Mouse (Mus musculus) heart, adult 2 months (tissue): Measurements from ENCODE around the gene Zscan10. TPM values are rescaled to one million over a fixed set of nuclear protein-coding genes. Genes with fewer than 3 reads are reported as not detected.
A peak's percentile ranks its signal among the peaks of the same experiment; 100 is the strongest.

Experiments used
- DNase-seq, 2 experiments: peaks; one replicate each; pipeline ENCODE4 v3.0.0; 2021
- H3K27ac ChIP-seq: fragments of 200-600 bp; 2 replicates; pipeline ENCODE4 v1.8.1; 2022
- H3K27me3 ChIP-seq: fragments of 200-500 bp; 2 replicates; pipeline ENCODE4 v1.6.1; 2012; ENCODE audit warnings: mild to moderate bottlenecking, low read length, inconsistent platforms, mixed read lengths; ENCODE audit not compliant: control insufficient read depth, insufficient read depth
- H3K36me3 ChIP-seq: fragments of 200-500 bp; 2 replicates; pipeline ENCODE4 v1.6.1; 2012; ENCODE audit warnings: low read length, inconsistent platforms; ENCODE audit not compliant: control insufficient read depth, insufficient read depth
- H3K4me1 ChIP-seq: fragments of 200-500 bp; 2 replicates; pipeline ENCODE4 v1.6.1; 2011; ENCODE audit warnings: low read length; ENCODE audit not compliant: control insufficient read depth, insufficient read depth
- H3K4me3 ChIP-seq: fragments of 200-600 bp; 2 replicates; pipeline ENCODE4 v1.8.1; 2022
- H3K79me2 ChIP-seq: fragments of 200-500 bp; replicated peaks from 2 replicates; pipeline ENCODE4 v1.6.1; 2012; ENCODE audit warnings: mild to moderate bottlenecking, inconsistent platforms, low read length, moderate library complexity, mixed read lengths; ENCODE audit not compliant: control insufficient read depth, insufficient read depth
- H3K9ac ChIP-seq: fragments of 200-500 bp; 2 replicates; pipeline ENCODE4 v1.6.1; 2012; ENCODE audit warnings: low read depth, mild to moderate bottlenecking, control low read depth, inconsistent platforms, low read length, mixed read lengths
- CTCF ChIP-seq: fragments of 200-600 bp; IDR thresholded peaks from 2 replicates; pipeline ENCODE4 v1.8.1; 2022; ENCODE audit warnings: antibody characterized with exemption, mild to moderate bottlenecking, moderate library complexity
- EP300 ChIP-seq: fragments of 200-500 bp; IDR thresholded peaks from 2 replicates; pipeline ENCODE4 v1.6.1; 2011; ENCODE audit warnings: low read depth, low read length, control low read depth; ENCODE audit not compliant: insufficient read depth
- POLR2A ChIP-seq: fragments of 200-500 bp; IDR thresholded peaks from 2 replicates; pipeline ENCODE4 v1.6.1; 2011; ENCODE audit warnings: mild to moderate bottlenecking, low read depth, low read length, control low read depth; ENCODE audit not compliant: insufficient read depth
- WGBS: fragments of 180-500 bp; shearing (Covaris S2); methylation state at CpG from one replicate; pipeline ENCODE4 v1.1.7; 2018; 5-methylcytosine and 5-hydroxymethylcytosine counted together
- intact Hi-C: fragments of 180-260 bp; cut with DNase I; formaldehyde crosslinking; loops from one replicate; pipeline ENCODE4 v1.15.1; 2025
- polyA plus RNA-seq: library from polyadenylated mRNA; depleted of rRNA; stranded (reverse); fragments of >200 nt; gene quantifications from 2 replicates; pipeline ENCODE4 v1.2.3, GENCODE M21; 2012
- total RNA-seq, 2 experiments: library from RNA; stranded (reverse); gene quantifications; 2 replicates each; pipeline ENCODE4 v1.2.3; 2021

Zscan10 gene
- total and polyA plus RNA-seq, 3 experiments = not detected

- no peaks in the 10 kb centered on the region for H3K27me3 ChIP-seq
- no peaks in the 10 kb centered on the region for H3K79me2 ChIP-seq
- no peak overlapping the region for H3K27ac ChIP-seq
- H3K4me3 ChIP-seq = no peak overlapping the region
- 62% methylated on average over 10 of the region's 10 CpGs for WGBS
- intact Hi-C loops = loop anchor here (2.0 kb wide), 1 partner anchor 31 kb away; no protein-coding TSS in a partner anchor
- DNase-seq = no peak
- TF ChIP-seq EP300 (no peak), POLR2A (no peak), CTCF (no peak)
- H3K4me1 ChIP-seq = no peaks in the 10 kb centered on the region; the same call in 1 of the 2 replicates
- no peak overlapping the region for H3K9ac ChIP-seq
- no peaks in the 10 kb centered on the region; the same call in 1 of the 2 replicates for H3K36me3 ChIP-seq
Observed at GRCm38 (mm10) chr17:23601836-23602585, 1.4 kb downstream of the Zscan10 start.

DNA sequence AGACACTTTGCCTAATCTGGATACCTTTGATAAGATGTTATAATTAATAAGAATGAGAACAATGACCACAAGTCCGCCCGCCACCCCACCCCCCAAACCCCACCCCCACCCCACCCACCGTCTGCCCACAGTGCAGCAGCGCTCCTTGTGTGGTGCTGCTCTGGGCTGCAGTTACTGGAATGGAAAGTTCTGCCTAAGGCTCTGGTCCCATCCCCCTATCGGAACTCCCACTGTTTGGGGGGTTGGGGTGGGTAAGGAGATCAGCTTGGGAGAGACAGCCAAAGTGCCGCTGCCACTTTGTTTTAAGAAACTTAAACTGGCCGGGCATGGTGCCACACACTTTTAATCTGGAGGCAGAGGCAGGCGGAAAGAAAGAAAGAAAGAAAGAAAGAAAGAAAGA lies 2.4 kb downstream of the Zscan10 start:
- TF ChIP-seq CTCF = no peak
- TF ChIP-seq POLR2A = no peak
- no peak for TF ChIP-seq EP300
- Histone ChIP-seq H3K4me3 (no peak overlapping the region), H3K27me3 (no peaks in the 10 kb centered on the region), H3K27ac (no peak overlapping the region), H3K79me2 (no peaks in the 10 kb centered on the region), H3K4me1 (no peaks in the 10 kb centered on the region; the same call in 1 of the 2 replicates), H3K9ac (no peak overlapping the region), H3K36me3 (no peaks in the 10 kb centered on the region; the same call in 1 of the 2 replicates)
- DNase-seq = no peak
- intact Hi-C loops = loop anchor here (2.0 kb wide), 1 partner anchor 32 kb away; no protein-coding TSS in a partner anchor
- WGBS = 29% methylated on average over 8 of the region's 8 CpGs

DNA sequence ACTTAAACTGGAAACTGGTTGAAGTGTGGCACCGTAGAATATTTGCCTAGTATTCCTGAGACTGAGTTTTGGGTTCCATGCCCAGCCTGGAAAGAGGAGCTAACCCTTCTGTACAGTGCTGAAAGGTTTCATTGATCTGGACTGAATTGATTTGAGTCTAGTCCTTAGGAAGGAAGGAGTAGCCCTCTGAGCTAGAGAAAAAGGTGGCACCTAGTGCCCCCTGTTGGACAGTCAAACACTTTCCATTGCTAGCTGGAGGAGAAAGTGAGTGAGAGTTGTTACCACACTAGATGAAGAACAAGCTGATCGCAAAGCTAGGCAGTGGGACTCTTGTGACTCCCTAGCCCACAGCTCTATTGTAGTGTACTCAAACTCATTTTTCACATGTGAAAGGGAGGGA lies 2.9 kb downstream of the Zscan10 start:
- H3K27me3 ChIP-seq = no peaks in the 10 kb centered on the region
- WGBS = 50% methylated on average over 2 of the region's 2 CpGs
- intact Hi-C loops = loop anchor here (2.0 kb wide), 1 partner anchor 33 kb away; no protein-coding TSS in a partner anchor
- no peak for DNase-seq
- no peaks in the 10 kb centered on the region for H3K79me2 ChIP-seq
- no peak overlapping the region for H3K9ac ChIP-seq
- H3K4me1 ChIP-seq = no peaks in the 10 kb centered on the region; the same call in 1 of the 2 replicates
- TF ChIP-seq EP300 (no peak), POLR2A (no peak), CTCF (peak; percentile 64)
- H3K4me3 ChIP-seq = no peak overlapping the region
- H3K36me3 ChIP-seq = no peaks in the 10 kb centered on the region; the same call in 1 of the 2 replicates
- H3K27ac ChIP-seq = no peak overlapping the region

DNA sequence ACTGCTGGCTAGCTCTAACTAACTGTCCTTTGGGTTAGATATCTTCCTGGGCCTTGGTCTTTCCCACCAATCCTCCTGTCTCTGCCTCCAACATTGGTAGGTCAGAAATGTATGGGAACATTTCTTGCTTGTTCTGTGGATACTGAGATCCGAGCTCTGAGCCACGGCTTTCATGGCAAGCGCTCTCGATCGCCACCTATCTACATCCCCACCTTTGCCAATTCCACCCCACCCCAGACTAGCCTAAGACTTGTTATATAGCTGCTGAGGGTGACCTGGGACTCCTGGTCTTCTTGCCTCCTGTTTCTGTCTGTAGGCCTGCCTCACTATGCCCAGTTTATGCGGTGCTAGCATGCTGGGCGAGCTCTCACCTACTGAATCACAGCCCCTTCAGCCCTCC lies 3.7 kb downstream of the Zscan10 start:
- Histone ChIP-seq H3K27ac (no peak overlapping the region), H3K4me3 (no peak overlapping the region), H3K9ac (no peak overlapping the region), H3K4me1 (no peaks in the 10 kb centered on the region; the same call in 1 of the 2 replicates), H3K36me3 (no peaks in the 10 kb centered on the region; the same call in 1 of the 2 replicates), H3K27me3 (no peaks in the 10 kb centered on the region), H3K79me2 (no peaks in the 10 kb centered on the region)
- intact Hi-C loops = no loop called here
- WGBS = 80% methylated on average over 7 of the region's 7 CpGs
- DNase-seq = no peak
- TF ChIP-seq POLR2A (no peak), CTCF (0 out of 2 replicates have a peak, but pooled peaks have one; percentile 19)

DNA sequence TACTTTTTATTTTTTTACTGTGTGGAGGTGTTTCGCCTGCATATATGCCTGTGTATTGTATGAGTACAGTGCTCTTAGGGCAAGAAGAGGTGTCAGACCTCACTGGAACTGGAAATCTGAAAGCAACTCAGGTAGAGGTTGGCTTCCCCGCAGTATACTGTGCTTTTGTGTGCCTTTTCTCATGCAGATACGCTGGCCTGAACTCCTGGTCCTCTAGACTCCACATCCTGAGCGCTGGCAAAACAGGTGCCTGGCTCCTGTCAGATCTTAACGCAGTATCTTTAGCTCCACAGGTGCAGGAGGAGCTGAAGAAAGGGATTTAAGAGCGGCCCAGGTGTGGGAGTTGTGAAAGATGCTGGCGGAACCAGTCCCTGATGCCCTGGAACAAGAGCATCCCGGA lies 4.6 kb downstream of the Zscan10 start:
- WGBS = 82% methylated on average over 8 of the region's 8 CpGs
- intact Hi-C loops = no loop called here
- Histone ChIP-seq H3K4me3 (no peak overlapping the region), H3K36me3 (no peaks in the 10 kb centered on the region), H3K79me2 (no peaks in the 10 kb centered on the region), H3K27me3 (no peaks in the 10 kb centered on the region), H3K9ac (no peak overlapping the region), H3K4me1 (no peaks in the 10 kb centered on the region), H3K27ac (no peak overlapping the region)
- DNase-seq = no peak
- no peak for TF ChIP-seq POLR2A
- TF ChIP-seq EP300 = no peak
- no peak for TF ChIP-seq CTCF

GRCm38 (mm10) chr17:23609612-23610011 lies 9.0 kb downstream of the Zscan10 start:
- Histone ChIP-seq H3K79me2 (no peaks in the 10 kb centered on the region), H3K4me3 (no peak overlapping the region), H3K27me3 (no peaks in the 10 kb centered on the region), H3K4me1 (no peaks in the 10 kb centered on the region), H3K36me3 (no peaks in the 10 kb centered on the region), H3K9ac (no peak overlapping the region), H3K27ac (no peak overlapping the region)
- TF ChIP-seq EP300 = no peak
- TF ChIP-seq CTCF = no peak
- TF ChIP-seq POLR2A = no peak
- intact Hi-C loops = loop anchor here (1.0 kb wide), 1 partner anchor 39 kb away; no protein-coding TSS in a partner anchor
- WGBS = 90% methylated on average over 24 of the region's 24 CpGs
- DNase-seq = no peak
